Mouse (Mus musculus) layer of hippocampus, adult 2 months (tissue): Measurements from ENCODE around the gene Plekha5. TPM values are rescaled to one million over a fixed set of nuclear protein-coding genes. Genes with fewer than 3 reads are reported as not detected.

ENCODE experiments used
- DNase-seq, 2 experiments: peaks; one replicate each; pipeline ENCODE4 v3.0.0; 2022; ENCODE audit warnings: low spot score in 2 of 2
- H3K27ac ChIP-seq: fragments of 200-600 bp; 2 replicates; pipeline ENCODE4 v1.8.1; 2022
- H3K4me3 ChIP-seq: fragments of 200-600 bp; 2 replicates; pipeline ENCODE4 v1.8.1; 2022; ENCODE audit warnings: mild to moderate bottlenecking
- CTCF ChIP-seq: fragments of 200-600 bp; conservative IDR thresholded peaks from 2 replicates; pipeline ENCODE4 v1.8.1; 2022; ENCODE audit warnings: antibody characterized with exemption, mild to moderate bottlenecking, moderate library complexity
- total RNA-seq, 2 experiments: library from RNA; stranded (reverse); gene quantifications; 2 replicates each; pipeline ENCODE4 v1.2.3; 2021

Gene Plekha5
- total RNA-seq, 2 experiments from 2014 or later, result 109 to 125 TPM

DNA sequence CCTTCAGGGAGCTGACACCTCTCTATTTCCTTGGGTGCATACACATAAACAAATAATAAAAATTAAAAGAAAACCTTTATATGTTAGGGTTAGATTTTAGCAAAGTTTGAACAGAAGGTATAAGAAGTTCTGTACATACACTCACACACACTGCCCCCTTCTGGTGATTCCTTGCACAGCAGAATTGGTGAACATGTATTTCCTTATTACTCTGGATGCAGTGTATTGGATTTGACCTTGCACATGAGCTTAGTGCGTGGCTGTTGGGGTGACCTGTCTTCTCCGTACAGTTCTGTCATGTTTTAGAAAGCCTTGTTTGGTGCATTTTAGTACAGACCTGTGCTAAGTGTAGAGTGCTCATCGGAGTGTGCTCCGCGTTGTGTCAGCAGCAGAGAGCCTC, 19.5 kb downstream of the Plekha5 start:
- Histone ChIP-seq H3K27ac (no peak overlapping the region), H3K4me3 (no peak overlapping the region)
- peak in 1 of 2 experiments; percentile 42 for DNase-seq
- TF ChIP-seq CTCF, result peak; percentile 92

GRCm38 (mm10) chr6:140444147-140444546, 20.3 kb downstream of the Plekha5 start:
- no peak for TF ChIP-seq CTCF
- Histone ChIP-seq H3K4me3 (no peak overlapping the region), H3K27ac (no peak overlapping the region)
- DNase-seq, result no peak

DNA sequence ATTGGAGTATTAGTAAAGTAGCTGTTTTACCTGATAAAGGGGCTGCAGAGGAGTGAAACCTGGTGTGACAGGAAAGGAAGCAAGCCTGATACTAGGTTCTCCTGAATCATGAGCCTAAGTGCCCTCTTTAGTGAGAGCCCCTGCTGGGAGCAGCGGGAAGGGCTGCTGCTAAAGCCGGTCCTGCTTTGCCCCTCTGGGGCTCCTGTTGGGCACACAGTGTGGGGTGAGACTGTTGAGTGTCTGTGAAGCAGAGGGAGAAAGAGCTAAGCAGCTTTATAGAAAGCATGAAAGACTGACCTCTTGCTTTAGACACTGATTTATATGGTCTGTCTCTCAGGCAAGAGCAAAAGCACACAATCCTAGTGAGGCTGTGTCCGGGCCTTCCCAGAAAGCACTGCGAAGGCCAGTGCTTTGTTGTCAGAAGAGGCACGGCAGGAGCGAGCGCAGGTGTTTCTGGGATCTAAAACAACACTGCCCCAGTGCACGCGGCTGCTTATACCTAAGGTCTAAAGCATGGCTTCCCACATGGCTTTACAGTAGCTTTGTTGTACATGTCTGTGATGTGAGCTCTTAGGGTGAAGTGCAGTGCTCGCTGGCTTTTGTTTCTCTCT, 21.1 kb downstream of the Plekha5 start:
- no peak overlapping the region for H3K4me3 ChIP-seq
- no peak overlapping the region for H3K27ac ChIP-seq
- peak; percentile 23; the same call in 1 of the 2 replicates for TF ChIP-seq CTCF
- DNase-seq, result no peak

DNA sequence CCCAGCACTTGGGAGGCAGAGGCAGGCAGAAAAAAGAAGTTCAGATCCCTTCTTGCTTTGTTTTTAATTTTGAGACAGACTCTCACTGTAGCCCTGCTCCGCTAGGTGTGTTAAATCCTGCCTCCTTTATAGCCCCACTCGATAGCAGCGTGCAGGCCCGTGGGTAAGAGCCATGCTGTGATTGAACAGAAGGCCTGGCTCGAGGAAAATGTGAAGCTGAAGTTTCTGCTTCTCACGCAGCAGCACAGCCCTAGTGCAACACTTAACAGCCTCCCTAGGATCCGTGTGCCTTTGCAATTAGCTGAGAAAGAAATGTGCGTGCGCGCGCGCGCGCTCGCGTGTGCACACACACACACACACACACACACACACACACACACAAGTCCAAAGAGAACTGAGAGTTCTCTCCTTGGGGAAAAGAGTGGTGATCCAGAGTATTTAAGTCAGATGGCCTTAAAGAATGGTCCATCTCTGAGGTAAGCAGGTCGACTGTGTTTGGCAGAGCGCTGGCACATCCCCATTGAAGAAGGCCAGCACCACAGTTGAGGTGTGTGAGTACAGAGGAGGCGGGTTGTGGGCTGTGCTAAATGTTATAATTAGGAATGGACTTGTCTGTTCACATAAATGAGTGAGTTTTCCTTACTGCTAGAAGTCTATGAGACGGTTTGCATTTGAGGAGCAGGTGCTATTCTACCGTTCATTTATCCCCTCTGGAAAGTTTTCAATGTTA, 24.3 kb downstream of the Plekha5 start:
- Histone ChIP-seq H3K27ac (no peak overlapping the region), H3K4me3 (no peak overlapping the region)
- no peak for DNase-seq
- TF ChIP-seq CTCF, result no peak

GRCm38 (mm10) chr6:140450693-140451092, 26.8 kb downstream of the Plekha5 start:
- no peak for TF ChIP-seq CTCF
- no peak for DNase-seq
- Histone ChIP-seq H3K27ac (no peak overlapping the region), H3K4me3 (no peak overlapping the region)

GRCm38 (mm10) chr6:140452736-140453135, 28.9 kb downstream of the Plekha5 start:
- no peak for DNase-seq
- H3K27ac ChIP-seq, result no peak overlapping the region
- no peak overlapping the region for H3K4me3 ChIP-seq
- no peak for TF ChIP-seq CTCF

GRCm38 (mm10) chr6:140453454-140453853, 29.6 kb downstream of the Plekha5 start:
- TF ChIP-seq CTCF, result no peak
- DNase-seq, result no peak
- no peak overlapping the region for H3K4me3 ChIP-seq
- H3K27ac ChIP-seq, result no peak overlapping the region

DNA sequence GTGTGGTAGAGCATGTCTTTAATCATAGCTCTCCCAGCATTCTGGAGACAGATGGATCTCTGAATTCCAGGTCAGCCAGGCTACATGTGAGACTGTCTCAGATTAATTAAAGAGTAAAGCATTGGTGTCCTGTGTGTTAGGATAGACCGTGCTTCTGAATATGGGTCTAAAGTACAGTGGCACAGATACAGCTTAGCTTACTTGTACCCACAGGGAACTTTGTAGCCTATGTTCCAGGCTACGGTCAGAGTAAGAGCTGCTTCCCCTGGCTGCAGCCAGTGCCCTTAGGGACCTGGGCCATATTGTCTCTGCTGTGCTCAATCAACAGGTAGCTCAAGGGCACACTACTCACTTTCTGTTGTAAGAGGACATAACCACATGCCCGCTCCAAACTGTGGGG, 30.5 kb downstream of the Plekha5 start:
- no peak for TF ChIP-seq CTCF
- no peak overlapping the region for H3K4me3 ChIP-seq

DNA sequence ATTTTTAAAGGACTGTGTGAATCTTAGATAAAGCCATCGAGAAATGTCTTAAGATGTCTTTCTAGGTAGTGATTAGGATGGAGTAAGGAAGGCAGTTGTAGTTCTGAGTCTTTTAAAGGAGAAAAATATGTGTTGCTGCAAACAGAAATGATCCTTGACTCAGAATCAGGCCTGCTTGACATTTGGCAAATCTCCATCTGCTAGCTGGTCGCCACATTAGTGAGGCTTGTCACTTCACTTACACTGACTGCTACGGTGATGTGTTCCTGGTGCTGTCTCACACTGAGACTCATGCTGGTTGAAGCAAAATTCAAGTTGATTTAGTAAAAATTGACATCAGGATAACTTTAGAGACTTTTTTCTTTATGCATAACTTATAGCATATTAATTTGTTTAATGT, 32.0 kb downstream of the Plekha5 start:
- Histone ChIP-seq H3K4me3 (no peak overlapping the region), H3K27ac (0 out of 2 replicates have a peak overlapping the region, but pooled peaks have one; percentile 39)
- DNase-seq, result no peak
- TF ChIP-seq CTCF, result no peak

More for the DNA sequence above, 30.5 kb downstream of the Plekha5 start:
- H3K27ac ChIP-seq, result no peak overlapping the region
- DNase-seq, result no peak

GRCm38 (mm10) chr6:140456393-140457163, 32.7 kb downstream of the Plekha5 start:
- peak; percentile 49 for TF ChIP-seq CTCF
- no peak for DNase-seq
- peak overlapping the region; percentile 39; the same call in 1 of the 2 replicates for H3K27ac ChIP-seq
- no peak overlapping the region for H3K4me3 ChIP-seq

DNA sequence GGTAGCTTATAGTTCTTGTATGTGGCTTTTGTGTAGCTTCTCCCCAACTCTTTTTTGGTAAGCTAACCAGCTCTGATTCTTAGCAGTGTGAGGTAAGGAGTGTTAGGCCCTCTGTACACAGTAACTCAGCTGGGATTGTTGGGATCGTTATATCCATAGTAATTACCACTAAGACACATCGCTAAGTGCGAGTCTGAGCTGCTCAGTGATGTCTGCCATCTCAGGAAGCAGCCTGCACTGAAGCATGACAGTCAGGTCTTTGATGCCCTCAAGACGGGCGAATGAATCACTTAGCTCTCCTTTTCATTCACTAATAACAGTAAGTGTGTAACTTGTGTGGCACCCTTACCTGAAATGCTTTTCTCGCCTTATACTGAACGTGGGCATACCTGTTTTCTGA, 36.5 kb downstream of the Plekha5 start:
- TF ChIP-seq CTCF, result no peak
- Histone ChIP-seq H3K27ac (no peak overlapping the region), H3K4me3 (no peak overlapping the region)
- no peak for DNase-seq

DNA sequence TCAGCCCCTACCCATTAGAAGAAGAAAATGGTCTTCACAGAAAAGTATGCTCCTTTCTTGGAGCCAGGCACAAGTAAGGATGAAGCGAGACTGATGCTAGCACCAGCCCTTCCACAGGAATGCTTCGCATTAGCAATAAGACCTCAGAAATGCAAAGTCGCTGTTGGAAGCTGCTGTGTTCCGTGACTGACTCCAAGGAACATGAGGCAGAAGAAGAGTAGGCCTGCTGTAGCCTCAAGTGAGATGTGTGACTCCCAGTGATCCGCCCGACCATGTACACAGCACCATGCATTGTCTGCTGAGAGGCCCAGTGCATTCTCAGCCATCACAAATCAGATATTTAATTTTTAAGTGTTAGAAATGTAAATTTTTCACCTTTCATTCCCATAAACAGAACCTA, 41.0 kb downstream of the Plekha5 start:
- no peak for DNase-seq
- TF ChIP-seq CTCF, result no peak
- Histone ChIP-seq H3K4me3 (no peak overlapping the region), H3K27ac (peak overlapping the region; percentile 50)
